Mouse (Mus musculus): ENCODE measurements around the gene Spon1. TPM values are rescaled to one million over a fixed set of nuclear protein-coding genes. Genes with fewer than 3 reads are reported as not detected.

Spon1 gene
- total and polyA plus RNA-seq, 3 experiments = not detected

GRCm38 (mm10) chr7:114062451-114062850, 296.7 kb downstream of the Spon1 start:
- DNase-seq (ENCODE audit: low read depth, low spot score) = no peak
- no peaks in the 10 kb centered on the region for H3K36me3 ChIP-seq (ENCODE audit: control insufficient read depth in 1 of 2, insufficient read depth in 2 of 2, low read length in 2 of 2)
- no peaks in the 10 kb centered on the region for H3K27me3 ChIP-seq (ENCODE audit: control insufficient read depth in 1 of 2, insufficient read depth in 2 of 2, low read length in 2 of 2)
- no peaks in the 10 kb centered on the region for H3K79me2 ChIP-seq (ENCODE audit: control insufficient read depth, insufficient read depth, low read length, poor library complexity)
- no peak overlapping the region for H3K9ac ChIP-seq (ENCODE audit: control insufficient read depth, low read depth, low read length, poor library complexity, severe bottlenecking)
- no peaks in the 10 kb centered on the region for H3K4me1 ChIP-seq (ENCODE audit: control insufficient read depth in 1 of 2, insufficient read depth in 2 of 2, low read length in 2 of 2)
- no peak overlapping the region for H3K4me3 ChIP-seq (ENCODE audit: control insufficient read depth in 1 of 2, insufficient read depth in 1 of 2, low read depth in 2 of 2, low read length in 2 of 2)
- no peak overlapping the region for H3K27ac ChIP-seq (ENCODE audit: control insufficient read depth, low read depth, low read length)
- no peak for TF ChIP-seq MAZ (IDR thresholded peaks at IDR 0.05; ENCODE audit: low read depth, low read length)
- no peak for TF ChIP-seq POLR2AphosphoS5 (IDR thresholded peaks at IDR 0.05; ENCODE audit: borderline replicate concordance, low read depth, low read length)
- TF ChIP-seq MYC (IDR thresholded peaks at IDR 0.05; ENCODE audit: low read depth, low read length) = no peak
- H3K9me3 ChIP-seq (replicated peaks; ENCODE audit: insufficient read depth, low read length) = no peaks in the 10 kb centered on the region

- no peaks in the 10 kb centered on the region for H3K27me3 ChIP-seq (ENCODE audit: control insufficient read depth in 1 of 2, insufficient read depth in 2 of 2, low read length in 2 of 2)
- H3K27ac ChIP-seq (ENCODE audit: control insufficient read depth, low read depth, low read length) = no peak overlapping the region
- no peak for TF ChIP-seq RCOR1 (IDR thresholded peaks at IDR 0.05; ENCODE audit: low read depth, low read length)
- TF ChIP-seq TAL1 (IDR thresholded peaks at IDR 0.05; ENCODE audit: low read length) = no peak
- TF ChIP-seq USF2 (IDR thresholded peaks at IDR 0.05; ENCODE audit: borderline replicate concordance in 1 of 2, insufficient read depth in 1 of 2, low read depth in 1 of 2, low read length in 2 of 2) = no peak
- TF ChIP-seq TBP (IDR thresholded peaks at IDR 0.05; ENCODE audit: low read depth, low read length) = no peak
- TF ChIP-seq ETS1 (IDR thresholded peaks at IDR 0.05; ENCODE audit: low read depth, low read length) = no peak
- no peak for TF ChIP-seq MEF2A (IDR thresholded peaks at IDR 0.05; ENCODE audit: extremely low read depth, insufficient replicate concordance, low read depth, low read length, poor library complexity, severe bottlenecking)
- TF ChIP-seq POLR2AphosphoS5 (IDR thresholded peaks at IDR 0.05; ENCODE audit: borderline replicate concordance, low read depth, low read length) = no peak
- no peaks in the 10 kb centered on the region for H3K79me2 ChIP-seq (ENCODE audit: control insufficient read depth, insufficient read depth, low read length, poor library complexity)
- no peaks in the 10 kb centered on the region for H3K9me3 ChIP-seq (replicated peaks; ENCODE audit: insufficient read depth, low read length)
- H3K9ac ChIP-seq (ENCODE audit: control insufficient read depth, low read depth, low read length, poor library complexity, severe bottlenecking) = no peak overlapping the region
- H3K4me1 ChIP-seq (ENCODE audit: control insufficient read depth in 1 of 2, insufficient read depth in 2 of 2, low read length in 2 of 2) = no peaks in the 10 kb centered on the region
- no peak overlapping the region for H3K4me3 ChIP-seq (ENCODE audit: control insufficient read depth in 1 of 2, insufficient read depth in 1 of 2, low read depth in 2 of 2, low read length in 2 of 2)
- H3K36me3 ChIP-seq (ENCODE audit: control insufficient read depth in 1 of 2, insufficient read depth in 2 of 2, low read length in 2 of 2) = no peaks in the 10 kb centered on the region
- DNase-seq (ENCODE audit: low read depth, low spot score) = no peak
Observed at GRCm38 (mm10) chr7:114063534-114063933, 297.7 kb downstream of the Spon1 start.

GRCm38 (mm10) chr7:114063966-114064365, 298.2 kb downstream of the Spon1 start:
- Histone ChIP-seq H3K9me3 (replicated peaks; ENCODE audit: insufficient read depth, low read length) (no peaks in the 10 kb centered on the region), H3K79me2 (ENCODE audit: control insufficient read depth, insufficient read depth, low read length, poor library complexity) (no peaks in the 10 kb centered on the region), H3K4me3 (ENCODE audit: control insufficient read depth in 1 of 2, insufficient read depth in 1 of 2, low read depth in 2 of 2, low read length in 2 of 2) (no peak overlapping the region), H3K9ac (ENCODE audit: control insufficient read depth, low read depth, low read length, poor library complexity, severe bottlenecking) (no peak overlapping the region), H3K27ac (ENCODE audit: control insufficient read depth, low read depth, low read length) (no peak overlapping the region), H3K36me3 (ENCODE audit: control insufficient read depth in 1 of 2, insufficient read depth in 2 of 2, low read length in 2 of 2) (no peaks in the 10 kb centered on the region), H3K27me3 (ENCODE audit: control insufficient read depth in 1 of 2, insufficient read depth in 2 of 2, low read length in 2 of 2) (no peaks in the 10 kb centered on the region), H3K4me1 (ENCODE audit: control insufficient read depth in 1 of 2, insufficient read depth in 2 of 2, low read length in 2 of 2) (no peaks in the 10 kb centered on the region)
- no peak for TF ChIP-seq USF1 (IDR thresholded peaks at IDR 0.05; ENCODE audit: low read depth, low read length)
- no peak for TF ChIP-seq GATA1 (IDR thresholded peaks at IDR 0.05; ENCODE audit: low read depth, low read length)
- TF ChIP-seq GABPA (IDR thresholded peaks at IDR 0.05; ENCODE audit: low read depth, low read length) = no peak
- DNase-seq (ENCODE audit: low read depth, low spot score) = no peak

Measured in MEL (cell line).